Mouse (Mus musculus): Measurements from ENCODE around the gene Neo1. TPM values are rescaled to one million over a fixed set of nuclear protein-coding genes. Genes with fewer than 3 reads are reported as not detected.

Gene Neo1
- total and polyA plus RNA-seq, 2 experiments: 4.4 to 9.3 TPM

GRCm38 (mm10) chr9:59070216-59070615 lies 34.0 kb upstream of the Neo1 start:
- Histone ChIP-seq H3K4me3 (ENCODE audit: insufficient read depth, low read depth, low read length) (no peak overlapping the region), H3K9ac (ENCODE audit: low read depth, low read length) (no peak overlapping the region), H3K79me2 (ENCODE audit: control insufficient read depth, insufficient read depth, low read length) (no peaks in the 10 kb centered on the region), H3K27ac (replicated peaks; ENCODE audit: insufficient read depth, low read depth, low read length) (no peak overlapping the region), H3K36me3 (ENCODE audit: control insufficient read depth, insufficient read depth, low read length) (no peaks in the 10 kb centered on the region), H3K4me1 (ENCODE audit: control insufficient read depth, insufficient read depth, low read length) (no peaks in the 10 kb centered on the region), H3K27me3 (ENCODE audit: control insufficient read depth, insufficient read depth, low read length) (peaks cover 4% of the 10 kb centered on the region; the same call in 1 of the 2 replicates)
- DNase-seq (ENCODE audit: extremely low read depth, low read depth, low spot score): no peak
- no peak for TF ChIP-seq CTCF (IDR thresholded peaks at IDR 0.05; ENCODE audit: low read depth, low read length)
- no peak for TF ChIP-seq POLR2A (IDR thresholded peaks at IDR 0.05; ENCODE audit: extremely low read depth, insufficient read depth, low read length)
- WGBS: 80% methylated on average over 4 of the region's 4 CpGs

- Histone ChIP-seq H3K79me2 (ENCODE audit: control insufficient read depth, insufficient read depth, low read length) (no peaks in the 10 kb centered on the region), H3K36me3 (ENCODE audit: control insufficient read depth, insufficient read depth, low read length) (no peaks in the 10 kb centered on the region), H3K27ac (replicated peaks; ENCODE audit: insufficient read depth, low read depth, low read length) (no peak overlapping the region), H3K9ac (ENCODE audit: low read depth, low read length) (no peak overlapping the region), H3K4me3 (ENCODE audit: insufficient read depth, low read depth, low read length) (no peak overlapping the region), H3K27me3 (ENCODE audit: control insufficient read depth, insufficient read depth, low read length) (no peaks in the 10 kb centered on the region), H3K4me1 (ENCODE audit: control insufficient read depth, insufficient read depth, low read length) (no peaks in the 10 kb centered on the region)
- no peak for TF ChIP-seq POLR2A (IDR thresholded peaks at IDR 0.05; ENCODE audit: extremely low read depth, insufficient read depth, low read length)
- TF ChIP-seq CTCF (IDR thresholded peaks at IDR 0.05; ENCODE audit: low read depth, low read length): no peak
- WGBS: 60% methylated on average over 6 of the region's 6 CpGs
- no peak for DNase-seq (ENCODE audit: extremely low read depth, low read depth, low spot score)
Observed at GRCm38 (mm10) chr9:59065616-59066301, 29.5 kb upstream of the Neo1 start.

GRCm38 (mm10) chr9:59062409-59062808 lies 26.2 kb upstream of the Neo1 start:
- Histone ChIP-seq H3K9ac (ENCODE audit: low read depth, low read length) (no peak overlapping the region), H3K4me1 (ENCODE audit: control insufficient read depth, insufficient read depth, low read length) (no peaks in the 10 kb centered on the region), H3K4me3 (ENCODE audit: insufficient read depth, low read depth, low read length) (no peak overlapping the region), H3K27me3 (ENCODE audit: control insufficient read depth, insufficient read depth, low read length) (no peaks in the 10 kb centered on the region), H3K79me2 (ENCODE audit: control insufficient read depth, insufficient read depth, low read length) (no peaks in the 10 kb centered on the region), H3K27ac (replicated peaks; ENCODE audit: insufficient read depth, low read depth, low read length) (no peak overlapping the region), H3K36me3 (ENCODE audit: control insufficient read depth, insufficient read depth, low read length) (no peaks in the 10 kb centered on the region)
- TF ChIP-seq CTCF (IDR thresholded peaks at IDR 0.05; ENCODE audit: low read depth, low read length): no peak
- TF ChIP-seq POLR2A (IDR thresholded peaks at IDR 0.05; ENCODE audit: extremely low read depth, insufficient read depth, low read length): no peak
- no peak for DNase-seq (ENCODE audit: extremely low read depth, low read depth, low spot score)
- 66% methylated on average over 4 of the region's 4 CpGs for WGBS

GRCm38 (mm10) chr9:59060026-59060605 lies 23.9 kb upstream of the Neo1 start:
- no peaks in the 10 kb centered on the region for H3K36me3 ChIP-seq (ENCODE audit: control insufficient read depth, insufficient read depth, low read length)
- no peaks in the 10 kb centered on the region for H3K79me2 ChIP-seq (ENCODE audit: control insufficient read depth, insufficient read depth, low read length)
- H3K9ac ChIP-seq (ENCODE audit: low read depth, low read length): no peak overlapping the region
- no peak overlapping the region for H3K27ac ChIP-seq (replicated peaks; ENCODE audit: insufficient read depth, low read depth, low read length)
- no peak overlapping the region for H3K4me3 ChIP-seq (ENCODE audit: insufficient read depth, low read depth, low read length)
- TF ChIP-seq POLR2A (IDR thresholded peaks at IDR 0.05; ENCODE audit: extremely low read depth, insufficient read depth, low read length): no peak
- no peak for TF ChIP-seq CTCF (IDR thresholded peaks at IDR 0.05; ENCODE audit: low read depth, low read length)
- no peaks in the 10 kb centered on the region for H3K4me1 ChIP-seq (ENCODE audit: control insufficient read depth, insufficient read depth, low read length)
- no peak for DNase-seq (ENCODE audit: extremely low read depth, low read depth, low spot score)
- no peaks in the 10 kb centered on the region for H3K27me3 ChIP-seq (ENCODE audit: control insufficient read depth, insufficient read depth, low read length)
- 78% methylated on average over 9 of the region's 9 CpGs for whole genome bisulfite sequencing

- H3K79me2 ChIP-seq (ENCODE audit: control insufficient read depth, insufficient read depth, low read length): no peaks in the 10 kb centered on the region
- no peaks in the 10 kb centered on the region for H3K27me3 ChIP-seq (ENCODE audit: control insufficient read depth, insufficient read depth, low read length)
- no peak overlapping the region for H3K27ac ChIP-seq (replicated peaks; ENCODE audit: insufficient read depth, low read depth, low read length)
- WGBS: 83% methylated on average over 6 of the region's 6 CpGs
- H3K4me3 ChIP-seq (ENCODE audit: insufficient read depth, low read depth, low read length): no peak overlapping the region
- no peaks in the 10 kb centered on the region for H3K36me3 ChIP-seq (ENCODE audit: control insufficient read depth, insufficient read depth, low read length)
- H3K4me1 ChIP-seq (ENCODE audit: control insufficient read depth, insufficient read depth, low read length): no peaks in the 10 kb centered on the region
- H3K9ac ChIP-seq (ENCODE audit: low read depth, low read length): no peak overlapping the region
- TF ChIP-seq POLR2A (IDR thresholded peaks at IDR 0.05; ENCODE audit: extremely low read depth, insufficient read depth, low read length) (no peak), CTCF (IDR thresholded peaks at IDR 0.05; ENCODE audit: low read depth, low read length) (no peak)
- no peak for DNase-seq (ENCODE audit: extremely low read depth, low read depth, low spot score)
Observed at GRCm38 (mm10) chr9:59059158-59059557, 22.9 kb upstream of the Neo1 start.

- DNase-seq (ENCODE audit: extremely low read depth, low read depth, low spot score): no peak
- Histone ChIP-seq H3K79me2 (ENCODE audit: control insufficient read depth, insufficient read depth, low read length) (no peaks in the 10 kb centered on the region), H3K36me3 (ENCODE audit: control insufficient read depth, insufficient read depth, low read length) (no peaks in the 10 kb centered on the region), H3K4me1 (ENCODE audit: control insufficient read depth, insufficient read depth, low read length) (no peaks in the 10 kb centered on the region), H3K4me3 (ENCODE audit: insufficient read depth, low read depth, low read length) (no peak overlapping the region), H3K9ac (ENCODE audit: low read depth, low read length) (no peak overlapping the region), H3K27me3 (ENCODE audit: control insufficient read depth, insufficient read depth, low read length) (no peaks in the 10 kb centered on the region), H3K27ac (replicated peaks; ENCODE audit: insufficient read depth, low read depth, low read length) (no peak overlapping the region)
- 93% methylated on average over 6 of the region's 6 CpGs for WGBS
- TF ChIP-seq CTCF (IDR thresholded peaks at IDR 0.05; ENCODE audit: low read depth, low read length) (no peak), POLR2A (IDR thresholded peaks at IDR 0.05; ENCODE audit: extremely low read depth, insufficient read depth, low read length) (no peak)
Observed at GRCm38 (mm10) chr9:59058060-59058459, 21.8 kb upstream of the Neo1 start.

Data from liver, adult 2 months (tissue).